Comparison of ENCODE assay signal across 9 mouse cellular contexts in the genomic region with DNA sequence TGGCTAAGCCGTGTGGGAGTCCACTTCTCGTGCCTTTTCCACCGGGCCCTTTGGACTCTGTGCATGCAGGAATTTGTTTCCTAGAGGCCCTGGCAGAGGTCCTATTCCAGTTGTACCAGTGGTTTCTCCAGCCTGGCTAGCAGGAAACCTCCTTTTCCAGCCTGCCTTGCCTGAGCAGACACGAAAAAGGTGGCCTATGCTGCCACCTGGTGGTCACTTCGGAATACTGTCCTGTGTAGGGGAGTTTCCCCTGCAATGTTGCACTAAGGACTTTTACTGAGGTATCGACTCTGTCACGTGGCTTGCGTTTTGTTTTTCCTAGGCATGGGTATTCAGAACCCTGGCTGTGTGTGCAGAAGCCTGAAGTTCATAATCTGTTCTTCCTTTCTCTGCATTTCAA. TPM values are rescaled to one million over a fixed set of nuclear protein-coding genes. Genes with fewer than 3 reads are reported as not detected.
A peak's percentile ranks its signal among the peaks of the same experiment; 100 is the strongest.
DNase-seq lines count a peak whose midpoint lies in the region; ATAC-seq lines count a peak whose summit lies in the region.
"Had no signal": no experiment of that assay in that cellular context is flagged by ENCODE, and none has a peak within 500 bp of the region (broad histone marks: within the 10 kb centered on the region; RNA-seq: fewer than 3 reads in every experiment).

No protein-coding gene starts in this region.

- peak; percentile 53 for ATAC-seq in heart, embryonic 15.5 days (replicated peaks; ENCODE audit: insufficient number of reproducible peaks, insufficient read depth, low FRiP score, low read depth)
- ATAC-seq in liver, embryonic 13.5 days (ENCODE audit: low read depth): peak; percentile 58
- ATAC-seq in stomach, embryonic 15.5 days (ENCODE audit: insufficient read depth, low FRiP score, low read depth): peak; percentile 59

- peak overlapping the region; percentile 52 for H3K4me2 ChIP-seq in heart, embryonic 15.5 days
- peak overlapping the region; percentile 47 for H3K4me2 ChIP-seq in liver, embryonic 13.5 days
- H3K4me2 ChIP-seq in stomach, embryonic 15.5 days: peak overlapping the region; percentile 36; the same call in 1 of the 2 replicates
- H3K4me2 ChIP-seq: limb, embryonic 15.5 days had no signal

- H3K4me1 ChIP-seq in forebrain, embryonic 10.5 days: peaks cover 52% of the 10 kb centered on the region
- peaks cover 61% of the 10 kb centered on the region for H3K4me1 ChIP-seq in heart, embryonic 15.5 days (replicated peaks)
- peaks cover 26% of the 10 kb centered on the region for H3K4me1 ChIP-seq in liver, embryonic 13.5 days (replicated peaks)
- peaks cover 33% of the 10 kb centered on the region for H3K4me1 ChIP-seq in stomach, embryonic 15.5 days

- H3K9ac ChIP-seq in heart, embryonic 15.5 days: no peak overlapping the region
- H3K9ac ChIP-seq in liver, embryonic 13.5 days: no peak overlapping the region
- H3K9ac ChIP-seq in stomach, embryonic 15.5 days: no peak overlapping the region
- H3K9ac ChIP-seq: limb, embryonic 15.5 days had no signal

- no peaks in the 10 kb centered on the region for H3K36me3 ChIP-seq in forebrain, embryonic 10.5 days (replicated peaks)
- H3K36me3 ChIP-seq in heart, embryonic 15.5 days: no peaks in the 10 kb centered on the region
- no peaks in the 10 kb centered on the region for H3K36me3 ChIP-seq in liver, embryonic 13.5 days
- no peaks in the 10 kb centered on the region for H3K36me3 ChIP-seq in stomach, embryonic 15.5 days
- H3K36me3 ChIP-seq: limb, embryonic 15.5 days had no signal

- peak; percentile 62 to 63 for DNase-seq in CD8-positive naive resting alpha-beta T cell, adult 2 months (ENCODE audit: low read depth in 2 of 2, low spot score in 2 of 2)
- DNase-seq in c-Kit-negative CD71-positive TER-119-positive erythroid progenitor cells, embryonic 14.5 days (ENCODE audit: low read depth, low spot score): peak; percentile 75
- DNase-seq in forebrain, embryonic 10.5 days (ENCODE audit: extremely low spot score, low spot score): peak; percentile 85
- peak; percentile 93 for DNase-seq in kidney, postnatal 14 days
- DNase-seq in liver, embryonic 13.5 days: peak; percentile 72
- DNase-seq in neural tube, embryonic 10.5 days (ENCODE audit: extremely low spot score, low spot score): peak; percentile 89

- no peak overlapping the region for H3K4me3 ChIP-seq in forebrain, embryonic 10.5 days
- 0 out of 2 replicates have a peak overlapping the region, but pooled peaks have one; percentile 20 for H3K4me3 ChIP-seq in heart, embryonic 15.5 days
- no peak overlapping the region for H3K4me3 ChIP-seq in liver, embryonic 13.5 days (replicated peaks)
- H3K4me3 ChIP-seq in stomach, embryonic 15.5 days (replicated peaks): no peak overlapping the region; the same call in 1 of the 2 replicates
- H3K4me3 ChIP-seq: limb, embryonic 15.5 days had no signal

- WGBS in forebrain, embryonic 10.5 days: 9% methylated on average over 8 of the region's 8 CpGs
- WGBS in heart, embryonic 15.5 days: 5% methylated on average over 8 of the region's 8 CpGs
- WGBS in liver, embryonic 13.5 days (ENCODE audit: insufficient replicate concordance): 10% methylated on average over 8 of the region's 8 CpGs
- 6% methylated on average over 8 of the region's 8 CpGs for WGBS in stomach, embryonic 15.5 days

- H3K27ac ChIP-seq in forebrain, embryonic 10.5 days: no peak overlapping the region
- H3K27ac ChIP-seq in heart, embryonic 15.5 days: peak overlapping the region; percentile 74
- no peak overlapping the region for H3K27ac ChIP-seq in liver, embryonic 13.5 days
- 0 out of 2 replicates have a peak overlapping the region, but pooled peaks have one; percentile 40 for H3K27ac ChIP-seq in stomach, embryonic 15.5 days
- H3K27ac ChIP-seq: limb, embryonic 15.5 days had no signal

- H3K27me3 ChIP-seq in forebrain, embryonic 10.5 days (ENCODE audit: poor library complexity, severe bottlenecking): peaks cover 46% of the 10 kb centered on the region
- H3K27me3 ChIP-seq in heart, embryonic 15.5 days: peaks cover 28% of the 10 kb centered on the region
- H3K27me3 ChIP-seq in liver, embryonic 13.5 days: peaks cover 44% of the 10 kb centered on the region
- H3K27me3 ChIP-seq in stomach, embryonic 15.5 days (replicated peaks): peaks cover 27% of the 10 kb centered on the region

- H3K9me3 ChIP-seq in forebrain, embryonic 10.5 days: no peaks in the 10 kb centered on the region
- no peaks in the 10 kb centered on the region for H3K9me3 ChIP-seq in heart, embryonic 15.5 days (replicated peaks)
- H3K9me3 ChIP-seq in liver, embryonic 13.5 days (replicated peaks): no peaks in the 10 kb centered on the region
- H3K9me3 ChIP-seq in stomach, embryonic 15.5 days: no peaks in the 10 kb centered on the region
- H3K9me3 ChIP-seq: limb, embryonic 15.5 days had no signal

RNA-seq across cellular contexts. Expression of gene Ptgs1, which starts 16.2 kb away (rescaled TPM):
- 2.2 and 3.6 TPM in 2 replicates for polyA plus RNA-seq in forebrain, embryonic 10.5 days (2016; fragmentation: Nextera tagmentation; extraction: Ambion mirVana)
- polyA plus RNA-seq in heart, embryonic 15.5 days (2015; fragmentation: Nextera tagmentation; extraction: Ambion mirVana): 23.0 and 29.7 TPM in 2 replicates
- 18.6 and 20.5 TPM in 2 replicates for polyA plus RNA-seq in liver, embryonic 13.5 days (2015; fragmentation: Nextera tagmentation; extraction: Ambion mirVana)
- 27.9 and 31.3 TPM in 2 replicates for polyA plus RNA-seq in stomach, embryonic 15.5 days (2015; fragmentation: Nextera tagmentation; extraction: Ambion mirVana)

Comparison
In these comparisons a context has a peak if more than half of its experiments do, and no peak if none do; other contexts are left out.
1. H3K27ac ChIP-seq: peak in heart, embryonic 15.5 days (single experiment) and stomach, embryonic 15.5 days (single experiment); none in forebrain, embryonic 10.5 days (single experiment) and liver, embryonic 13.5 days (single experiment).
2. Peak in every context shown above with its lines, with median percentiles within 50 percentile points of each other: DNase-seq, ATAC-seq and H3K4me2 ChIP-seq.